Mouse (Mus musculus): ENCODE results near the gene Dip2c. TPM values are rescaled to one million over a fixed set of nuclear protein-coding genes. Genes with fewer than 3 reads are reported as not detected.

Gene Dip2c
- total RNA-seq, 4 experiments from 2014 or later, result 38.1 to 45.2 (median 41.7) TPM

DNA sequence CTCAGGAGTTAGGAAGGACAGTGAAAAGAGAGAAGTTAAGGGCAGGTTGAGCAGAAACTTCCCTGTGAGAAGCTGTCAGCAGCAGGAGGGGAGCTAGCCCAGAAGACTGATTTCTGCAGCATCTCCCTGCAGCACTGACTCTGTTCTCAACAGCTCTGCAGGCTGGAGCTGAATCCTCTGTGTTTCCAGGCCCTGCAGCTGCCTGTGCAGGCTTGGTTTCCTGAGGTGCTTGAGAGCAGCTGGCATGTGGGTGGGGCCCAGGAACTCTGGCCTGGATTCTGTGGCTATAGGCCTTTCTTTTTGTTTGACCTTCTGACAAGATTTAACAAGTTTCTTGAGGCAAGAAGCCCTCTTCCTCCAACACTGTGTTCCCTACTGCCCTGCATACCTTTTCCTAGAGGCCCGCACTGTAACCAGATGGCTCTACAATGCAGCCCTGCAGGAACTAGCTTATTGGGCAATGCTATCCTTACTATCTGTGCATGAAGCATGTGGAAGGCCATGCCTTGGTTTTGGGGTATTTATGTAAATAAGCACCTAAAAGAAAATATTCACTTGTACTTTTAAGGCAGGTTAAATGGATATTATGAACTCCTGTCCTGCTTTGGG lies 53.1 kb downstream of the Dip2c start:
- no peak for DNase-seq (ENCODE audit: low spot score)

DNA sequence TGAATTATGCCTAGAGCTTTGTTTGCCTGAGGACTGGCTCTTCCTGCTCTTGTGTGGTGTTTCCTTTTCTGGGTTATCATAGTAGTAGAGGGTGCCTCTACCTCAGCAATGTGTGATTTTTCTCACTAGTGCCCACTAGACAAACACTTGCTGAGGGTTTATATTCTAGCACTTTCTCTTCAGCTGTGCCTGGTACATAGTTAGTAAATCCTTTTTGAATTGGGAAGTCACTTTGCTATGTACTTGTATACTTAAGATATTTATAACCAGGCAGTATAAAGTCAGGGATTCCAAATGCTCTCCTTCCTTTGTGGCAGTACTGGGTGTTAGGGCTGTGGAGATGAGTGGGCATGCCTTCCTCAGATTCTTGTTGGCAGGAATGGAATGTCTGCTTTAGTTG lies 56.9 kb downstream of the Dip2c start:
- DNase-seq (ENCODE audit: low spot score), result no peak

DNA sequence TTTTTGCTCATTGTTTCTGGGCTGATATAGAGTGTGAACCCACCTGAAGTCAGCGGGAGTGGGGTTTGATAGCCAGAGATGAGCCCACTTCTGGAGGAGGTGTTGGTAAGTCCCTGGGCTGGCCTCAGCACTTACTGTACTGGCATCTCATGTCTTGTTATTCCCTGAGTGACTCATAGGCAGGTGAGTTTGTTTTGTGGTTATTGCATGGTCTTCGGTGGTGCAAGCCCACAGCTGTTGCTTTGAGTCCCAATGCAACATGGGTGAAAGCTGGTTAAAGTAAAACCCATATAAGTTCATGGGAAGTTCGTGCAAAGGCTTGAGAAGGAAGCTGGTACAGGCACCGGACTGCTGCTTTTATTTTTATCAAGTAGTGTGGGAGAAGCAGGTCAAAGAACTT lies 64.0 kb downstream of the Dip2c start:
- DNase-seq (ENCODE audit: low spot score), result no peak

DNA sequence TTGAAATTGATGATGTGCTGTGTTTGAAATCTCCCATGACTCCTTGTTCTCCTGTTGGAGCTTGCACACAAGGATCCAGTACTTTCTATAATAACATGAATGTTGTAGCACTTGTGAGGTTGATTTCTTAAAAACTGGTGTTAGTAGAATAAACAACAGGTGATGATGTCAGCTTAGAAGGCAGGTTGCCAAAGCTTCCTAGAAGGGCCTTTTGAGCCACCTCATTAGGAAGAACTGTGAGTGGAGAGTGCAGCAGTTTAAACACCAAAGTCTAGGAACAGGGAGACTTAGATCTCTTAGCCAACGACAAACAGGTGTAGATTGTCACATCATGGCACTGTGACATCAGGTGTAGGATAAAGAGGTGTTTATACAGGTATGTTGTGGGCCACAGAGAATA lies 66.4 kb downstream of the Dip2c start:
- DNase-seq (ENCODE audit: low spot score), result no peak

GRCm38 (mm10) chr13:9347448-9347847 lies 71.1 kb downstream of the Dip2c start:
- DNase-seq (ENCODE audit: low spot score), result no peak

DNA sequence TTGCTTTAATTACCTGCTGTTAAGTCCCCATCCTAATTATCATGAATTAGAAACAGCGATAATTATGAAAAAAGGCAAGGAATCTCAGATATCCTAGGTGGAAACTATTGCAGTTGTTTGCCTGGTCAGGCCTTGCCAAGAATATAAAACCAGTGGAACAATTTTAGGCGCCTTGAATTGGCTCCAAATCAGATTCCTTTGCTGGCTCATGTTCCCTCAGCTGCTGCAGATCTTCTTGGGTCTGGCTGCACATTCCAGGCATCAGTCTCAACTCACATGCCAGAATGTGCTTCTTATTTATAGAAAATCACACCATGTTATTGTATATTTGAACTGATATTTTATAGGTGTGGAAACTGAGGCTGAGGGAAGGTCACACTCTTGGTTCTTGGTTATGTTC lies 74.3 kb downstream of the Dip2c start:
- peak; percentile 62 for DNase-seq (ENCODE audit: low spot score)

DNA sequence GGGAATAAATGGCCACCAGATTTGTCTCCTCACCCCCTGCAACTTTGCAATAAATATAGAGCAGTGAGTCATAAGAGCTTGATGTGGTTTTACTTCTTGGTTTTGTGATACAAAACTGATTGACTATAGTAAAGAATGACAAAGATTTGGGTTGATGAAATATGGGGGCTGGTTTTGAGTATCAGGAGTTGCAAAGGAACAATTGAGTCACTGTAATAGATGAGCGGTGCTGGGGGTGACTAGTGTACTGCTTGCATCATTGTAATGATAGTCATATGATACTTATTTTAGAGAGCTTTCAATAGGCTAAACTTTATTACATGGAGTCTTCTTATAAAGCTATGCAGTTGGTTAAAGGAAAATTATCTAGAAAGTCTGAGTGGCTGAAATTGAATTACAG lies 77.6 kb downstream of the Dip2c start:
- DNase-seq (ENCODE audit: low spot score), result no peak

DNA sequence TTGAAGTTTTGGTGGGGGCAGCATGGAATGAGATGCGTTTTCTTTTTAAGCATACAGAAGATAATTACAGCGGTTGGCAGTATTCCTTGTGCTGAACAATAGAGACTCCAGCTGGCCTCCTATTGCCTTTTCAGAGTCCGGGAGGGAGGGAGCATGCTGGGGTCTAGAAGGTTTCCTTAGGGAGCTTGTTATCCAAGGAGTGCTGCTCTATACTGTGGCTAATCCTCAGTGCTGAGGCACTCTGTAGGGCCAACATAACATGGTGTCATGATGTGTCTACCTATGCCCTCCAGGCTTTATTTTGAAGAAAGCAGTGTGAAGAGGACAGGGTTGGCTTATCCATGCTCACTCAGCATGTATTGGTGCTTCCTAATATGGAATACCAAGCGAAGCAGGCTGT lies 79.0 kb downstream of the Dip2c start:
- no peak for DNase-seq (ENCODE audit: low spot score)

GRCm38 (mm10) chr13:9361457-9361856 lies 85.1 kb downstream of the Dip2c start:
- DNase-seq (ENCODE audit: low spot score), result no peak

- DNase-seq (ENCODE audit: low spot score), result no peak
Measured at GRCm38 (mm10) chr13:9371387-9371786, 95.1 kb downstream of the Dip2c start.

DNA sequence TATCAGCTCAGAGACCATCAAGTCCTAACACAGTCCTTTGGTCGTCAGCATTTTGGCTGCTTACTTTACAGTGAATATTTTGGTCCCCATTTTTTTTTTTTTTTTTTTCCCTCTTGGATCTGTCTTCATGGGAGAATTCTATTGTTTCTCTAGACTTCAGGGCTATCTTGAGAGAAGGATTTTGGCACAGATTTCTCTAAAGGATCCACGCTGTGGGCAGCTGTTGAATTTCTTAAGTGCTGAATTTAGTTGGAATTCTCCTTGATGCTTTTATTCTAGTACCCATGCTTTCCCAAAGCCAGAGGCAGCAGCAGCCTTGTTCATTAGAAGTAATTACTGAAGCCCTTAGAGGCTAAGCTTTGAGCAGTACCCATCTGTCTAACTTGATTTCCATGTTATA lies 100.8 kb downstream of the Dip2c start:
- DNase-seq (ENCODE audit: low spot score), result no peak

DNA sequence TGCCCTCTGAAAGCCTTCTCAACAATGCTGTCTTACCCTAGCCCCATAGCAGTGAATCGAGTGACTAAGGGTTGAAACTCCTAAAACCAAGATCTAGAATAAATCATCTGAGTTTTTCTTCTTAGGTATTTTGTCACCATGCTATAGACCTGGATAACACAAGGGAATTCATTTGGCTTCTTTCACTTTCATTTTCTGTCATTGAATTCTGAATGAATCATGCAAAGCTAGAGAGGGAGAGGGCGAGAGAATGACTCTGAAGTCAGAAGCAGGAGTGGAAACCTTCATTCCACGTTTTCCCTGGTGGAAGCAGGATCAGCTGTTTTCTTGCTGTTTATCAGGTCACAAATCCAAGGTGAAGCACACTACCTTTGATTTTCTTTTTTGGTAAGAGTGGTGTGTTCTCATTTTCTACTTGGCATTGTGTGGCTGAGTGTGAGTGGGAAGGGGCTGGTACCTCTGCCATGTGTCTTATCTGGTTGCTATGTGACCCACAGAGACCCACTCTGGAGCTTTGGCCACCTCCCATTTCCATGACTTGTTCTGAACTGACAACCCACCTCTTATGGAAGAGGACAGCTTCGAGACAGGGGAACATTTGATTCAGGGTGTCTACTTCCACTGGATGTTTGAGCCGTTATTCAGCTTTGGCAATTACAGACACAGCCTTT lies 104.5 kb downstream of the Dip2c start:
- no peak for DNase-seq (ENCODE audit: low spot score)

DNA sequence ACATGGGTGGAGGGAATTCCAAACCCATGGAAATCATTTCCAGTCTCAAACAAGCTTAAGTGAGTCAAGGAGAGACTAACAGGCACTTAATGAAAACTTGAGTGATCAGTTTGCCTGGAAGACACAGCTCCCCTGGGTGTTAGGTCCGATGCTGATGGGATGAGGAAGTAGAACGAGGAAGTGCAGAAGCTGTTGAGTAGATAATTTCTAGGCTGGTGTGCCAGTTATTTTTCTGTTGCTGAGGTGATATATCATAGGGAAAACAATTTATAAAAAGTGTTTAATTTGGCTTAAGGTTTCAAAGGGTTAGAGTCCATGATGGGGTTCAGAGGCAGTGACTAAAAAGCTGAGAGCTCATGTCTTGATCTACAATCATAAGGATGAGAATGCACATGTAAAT lies 111.7 kb downstream of the Dip2c start:
- no peak for DNase-seq (ENCODE audit: low spot score)

DNA sequence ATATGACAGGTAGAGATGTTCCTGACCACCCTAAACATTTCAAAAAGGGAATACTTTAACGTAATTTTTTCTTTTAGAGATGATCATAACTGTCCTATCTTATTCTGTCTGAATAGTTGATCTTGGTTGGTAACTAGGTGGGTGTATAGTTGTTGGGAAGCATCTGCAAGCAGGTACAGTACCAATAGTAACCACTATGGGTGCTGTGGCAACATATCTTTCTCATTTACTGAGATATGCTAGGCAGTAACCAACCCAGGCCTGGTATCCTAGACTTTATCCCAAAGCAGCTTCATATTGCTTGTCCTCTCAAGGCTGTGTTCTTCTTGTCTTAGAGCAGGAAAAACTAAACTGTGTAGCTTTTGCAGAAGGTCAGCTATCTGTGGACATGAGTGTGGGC lies 113.0 kb downstream of the Dip2c start:
- DNase-seq (ENCODE audit: low spot score), result no peak

DNA sequence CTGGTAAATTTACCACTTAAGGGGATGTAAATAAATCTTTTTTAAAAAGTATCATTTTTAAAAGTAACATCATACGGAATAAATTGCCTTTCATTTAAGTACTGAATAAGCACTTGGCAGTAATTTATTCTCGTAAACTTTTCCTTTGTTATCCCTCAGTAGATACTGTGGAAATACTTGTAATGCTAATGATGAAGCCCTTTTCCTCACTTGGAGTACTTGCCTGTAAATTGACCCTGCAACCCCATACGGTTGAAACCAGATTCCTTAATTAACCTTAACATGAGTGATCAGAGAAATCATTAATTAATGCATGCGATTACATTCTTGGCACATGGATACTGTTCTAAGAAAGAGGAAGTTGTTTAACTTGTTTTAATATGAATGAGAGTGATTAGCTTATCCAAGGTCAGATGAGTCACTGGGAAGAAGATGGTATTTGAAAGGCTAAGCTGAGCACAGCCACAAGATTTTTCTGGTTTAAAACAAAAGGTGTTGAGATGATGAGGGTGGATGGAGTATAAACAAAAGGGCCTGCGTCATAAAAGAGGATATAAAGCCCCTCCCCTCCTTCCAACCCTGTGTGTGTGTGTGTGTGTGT lies 114.0 kb downstream of the Dip2c start:
- DNase-seq (ENCODE audit: low spot score), result no peak

DNA sequence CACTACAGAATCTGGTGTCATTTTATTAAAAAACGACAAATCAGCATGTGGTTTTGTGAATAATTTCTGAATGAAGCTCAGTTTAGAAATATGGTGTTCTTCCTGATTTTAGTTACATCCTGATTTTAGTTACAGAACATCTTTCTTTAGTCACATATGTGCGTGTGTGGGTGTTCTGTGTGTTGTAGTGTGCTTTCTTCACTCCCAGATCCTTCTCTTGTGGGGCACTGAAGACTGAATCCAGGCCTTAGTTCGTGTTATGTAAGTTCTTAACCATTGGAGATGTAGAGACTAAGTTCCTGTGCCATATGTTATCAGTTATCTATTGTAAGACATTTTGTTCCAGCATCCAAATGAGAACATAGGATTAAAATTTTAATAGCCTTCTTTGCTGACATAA lies 117.1 kb downstream of the Dip2c start:
- DNase-seq (ENCODE audit: low spot score), result no peak

- no peak for DNase-seq (ENCODE audit: low spot score)
Measured at GRCm38 (mm10) chr13:9395286-9395685, 119.0 kb downstream of the Dip2c start.

DNA sequence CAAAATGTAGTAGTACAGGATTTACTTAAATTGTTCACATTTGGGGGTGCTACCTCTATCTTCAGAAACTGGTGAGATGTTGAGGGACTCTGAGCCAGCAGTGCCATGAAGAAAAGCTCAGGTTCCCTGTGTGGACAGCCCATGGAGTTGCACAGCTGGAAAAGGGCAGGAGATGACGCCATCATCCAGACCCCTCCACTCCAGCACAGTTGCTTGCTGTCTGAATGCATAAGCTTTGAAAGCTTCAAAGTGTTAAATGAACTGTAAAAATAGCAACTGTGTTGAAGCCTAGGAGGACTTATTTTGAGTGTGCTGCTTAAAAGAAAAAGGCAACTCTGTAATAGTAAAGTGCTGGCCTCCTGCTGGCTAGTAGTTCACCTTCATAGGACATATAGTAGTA lies 122.5 kb downstream of the Dip2c start:
- DNase-seq (ENCODE audit: low spot score), result no peak

- DNase-seq (ENCODE audit: low spot score), result no peak
Measured at GRCm38 (mm10) chr13:9405399-9405798, 129.1 kb downstream of the Dip2c start.

DNA sequence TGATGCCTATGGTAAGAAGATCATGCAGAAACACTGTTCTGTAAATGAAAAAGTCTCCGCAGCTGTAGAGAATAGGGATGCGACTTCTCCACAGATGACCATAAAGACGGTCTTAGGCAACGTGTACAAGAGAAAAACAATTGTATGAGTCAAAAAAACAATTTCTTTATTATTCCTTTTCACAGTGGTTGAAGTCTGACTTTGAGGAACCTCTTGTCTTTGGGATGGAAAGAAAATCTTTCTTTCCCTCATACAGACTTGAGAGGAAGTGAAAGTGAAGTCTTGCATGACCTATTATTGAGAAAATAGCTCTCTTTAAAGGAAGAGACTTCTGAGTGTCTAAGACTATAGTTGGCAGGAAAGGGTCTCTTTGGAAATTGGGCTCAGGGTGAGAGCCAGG lies 132.7 kb downstream of the Dip2c start:
- DNase-seq (ENCODE audit: low spot score), result no peak

- no peak for DNase-seq (ENCODE audit: low spot score)
Measured at GRCm38 (mm10) chr13:9418441-9418840, 142.1 kb downstream of the Dip2c start.

- DNase-seq (ENCODE audit: low spot score), result no peak
Measured at GRCm38 (mm10) chr13:9419213-9419612, 142.9 kb downstream of the Dip2c start.

DNA sequence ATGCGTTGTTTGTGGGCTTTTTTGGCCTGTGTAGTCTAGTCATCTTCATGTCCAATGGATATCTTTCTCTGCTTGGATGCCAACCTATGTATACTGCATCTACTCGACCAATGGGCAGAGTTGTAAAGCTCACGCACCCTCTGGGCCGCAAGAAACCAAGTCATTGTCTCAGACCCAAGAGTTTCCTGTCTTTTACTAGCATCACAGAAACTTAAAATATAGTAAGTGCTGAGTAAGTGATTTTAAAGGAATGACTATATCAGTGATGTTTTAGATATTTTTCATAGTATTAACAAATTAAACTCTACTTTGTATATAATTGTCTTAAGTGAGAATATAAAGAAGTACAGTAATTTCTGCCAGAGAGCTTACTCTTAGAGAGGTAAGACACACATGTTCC lies 145.6 kb downstream of the Dip2c start:
- no peak for DNase-seq (ENCODE audit: low spot score)
